Mouse (Mus musculus) adrenal gland, postnatal 36 days (tissue): ENCODE measurements around the gene Cd2. TPM values are rescaled to one million over a fixed set of nuclear protein-coding genes. Genes with fewer than 3 reads are reported as not detected.

Source experiments
- DNase-seq, 2 experiments: peaks; one replicate each; pipeline ENCODE4 v3.0.0; 2021; ENCODE audit warnings: mixed read lengths in 1 of 2
- total RNA-seq, 2 experiments: library from RNA; stranded (reverse); gene quantifications; 2 replicates each; pipeline ENCODE4 v1.2.3; 2021

Gene Cd2
- total RNA-seq, 2 experiments from 2014 or later = 0.53 to 0.63 TPM

- DNase-seq = no peak
These were observed 58.7 kb downstream of the Cd2 start for GRCm38 (mm10) chr3:101228868-101229550.

GRCm38 (mm10) chr3:101228066-101228465 lies 59.7 kb downstream of the Cd2 start:
- DNase-seq = no peak

Other genes starting within 250 kb of the Cd2 start
- 10 to 100 TPM; 47.6 to 53.9 TPM for gene Ptgfrn, start 177.7 kb downstream of the Cd2 start, total RNA-seq
- 1 to 10 TPM; 5.2 to 6.7 TPM for gene Igsf3, start 89.1 kb upstream of the Cd2 start, total RNA-seq